ENCODE assay signal across 8 mouse cellular contexts in the genomic region with DNA sequence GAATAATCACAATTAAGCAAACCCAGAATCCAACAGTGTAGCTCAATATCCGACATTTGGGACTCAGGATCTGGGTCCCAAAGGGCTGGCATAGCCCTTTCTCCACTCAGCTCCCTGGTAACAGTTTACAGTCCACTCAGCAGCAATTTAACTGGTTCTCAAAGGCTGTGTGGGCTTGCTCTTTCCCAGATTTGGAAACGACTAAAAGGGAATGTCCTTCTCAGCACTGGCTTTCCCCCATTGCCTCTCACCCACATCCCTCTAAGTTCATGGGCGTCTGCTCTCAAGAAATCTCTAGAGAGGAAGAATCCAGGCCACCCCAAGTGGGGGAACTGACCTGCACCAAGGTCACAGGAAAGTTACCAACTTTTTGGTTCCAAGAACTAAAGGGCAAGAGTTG. TPM values are rescaled to one million over a fixed set of nuclear protein-coding genes. Genes with fewer than 3 reads are reported as not detected.
A peak's percentile ranks its signal among the peaks of the same experiment; 100 is the strongest.
DNase-seq lines count a peak whose midpoint lies in the region; ATAC-seq and TF ChIP-seq lines count a peak whose summit lies in the region.

No protein-coding gene starts in this region.

- intact Hi-C loops in gastrocnemius, adult 2 months (cut with DNase I) = no loop called here

- ATAC-seq in embryonic facial prominence, embryonic 15.5 days (ENCODE audit: insufficient number of reproducible peaks, low FRiP score, low TSS enrichment, low read depth) = no peak
- no peak for ATAC-seq in limb, embryonic 12.5 days (ENCODE audit: insufficient number of reproducible peaks, insufficient read depth, low FRiP score, low TSS enrichment, low read depth)
- no peak for ATAC-seq in monocyte, adult 5-6 weeks (replicated peaks; ENCODE audit: insufficient number of reproducible peaks, low FRiP score, low TSS enrichment, poor library complexity, severe bottlenecking)

- no peaks in the 10 kb centered on the region for H3K27me3 ChIP-seq in embryonic facial prominence, embryonic 15.5 days
- no peaks in the 10 kb centered on the region for H3K27me3 ChIP-seq in limb, embryonic 12.5 days
- no peaks in the 10 kb centered on the region for H3K27me3 ChIP-seq in small intestine, adult 2 months (ENCODE audit: control insufficient read depth, insufficient read depth, low read length)

- peak overlapping the region; percentile 85 for H3K4me2 ChIP-seq in embryonic facial prominence, embryonic 15.5 days (replicated peaks)
- peak overlapping the region; percentile 79 for H3K4me2 ChIP-seq in limb, embryonic 12.5 days

- peaks cover 20% of the 10 kb centered on the region for H3K4me1 ChIP-seq in embryonic facial prominence, embryonic 15.5 days
- peaks cover 22% of the 10 kb centered on the region for H3K4me1 ChIP-seq in limb, embryonic 12.5 days (replicated peaks)
- H3K4me1 ChIP-seq in small intestine, adult 2 months (ENCODE audit: control insufficient read depth, insufficient read depth, insufficient read length, low read length) = peaks cover 6% of the 10 kb centered on the region; the same call in 1 of the 2 replicates

- peak overlapping the region; percentile 86 for H3K4me3 ChIP-seq in gastrocnemius, adult 2 months
- H3K4me3 ChIP-seq in embryonic facial prominence, embryonic 15.5 days (replicated peaks) = peak overlapping the region; percentile 69
- H3K4me3 ChIP-seq in limb, embryonic 12.5 days (replicated peaks) = peak overlapping the region; percentile 84
- peak overlapping the region; percentile 84 for H3K4me3 ChIP-seq in small intestine, adult 2 months (ENCODE audit: low read depth, low read length)

- no peak for DNase-seq in gastrocnemius, adult 2 months
- DNase-seq in gastrocnemius, postnatal 25 days = no peak
- peak; percentile 58 for DNase-seq in 3T3-L1 (ENCODE audit: low read depth, low spot score)
- no peak for DNase-seq in cerebellum, adult 9-10 months

- WGBS in embryonic facial prominence, embryonic 15.5 days = 49% methylated on average over 3 of the region's 3 CpGs
- 50% methylated on average over 3 of the region's 3 CpGs for WGBS in limb, embryonic 12.5 days
- WGBS in small intestine, adult 2 months = 44% methylated on average over 3 of the region's 3 CpGs

- peaks cover 26% of the 10 kb centered on the region for H3K36me3 ChIP-seq in embryonic facial prominence, embryonic 15.5 days
- peaks cover 29% of the 10 kb centered on the region for H3K36me3 ChIP-seq in limb, embryonic 12.5 days
- H3K36me3 ChIP-seq in small intestine, adult 2 months (ENCODE audit: control insufficient read depth, insufficient read depth, low read length) = peaks cover 21% of the 10 kb centered on the region

- H3K9ac ChIP-seq in embryonic facial prominence, embryonic 15.5 days = peak overlapping the region; percentile 63; the same call in 1 of the 2 replicates
- peak overlapping the region; percentile 85 for H3K9ac ChIP-seq in limb, embryonic 12.5 days (replicated peaks)

- H3K9me3 ChIP-seq in embryonic facial prominence, embryonic 15.5 days (replicated peaks) = no peaks in the 10 kb centered on the region
- no peaks in the 10 kb centered on the region for H3K9me3 ChIP-seq in limb, embryonic 12.5 days

- peak overlapping the region; percentile 97 for H3K27ac ChIP-seq in gastrocnemius, adult 2 months
- H3K27ac ChIP-seq in embryonic facial prominence, embryonic 15.5 days (replicated peaks) = peak overlapping the region; percentile 78
- peak overlapping the region; percentile 87 for H3K27ac ChIP-seq in limb, embryonic 12.5 days
- H3K27ac ChIP-seq in small intestine, adult 2 months (ENCODE audit: insufficient read depth, low read depth, low read length) = peak overlapping the region; percentile 59

- no peak for TF ChIP-seq POLR2A in small intestine, adult 2 months (IDR thresholded peaks at IDR 0.05; ENCODE audit: low read depth, low read length)

- no peak for TF ChIP-seq CTCF in gastrocnemius, adult 2 months (IDR thresholded peaks at IDR 0.05)
- TF ChIP-seq CTCF in small intestine, adult 2 months (IDR thresholded peaks at IDR 0.05; ENCODE audit: extremely low read depth, insufficient read length, insufficient replicate concordance, low read depth, low read length) = no peak

RNA-seq across cellular contexts. Expression of a gene that starts 0.4 kb away (rescaled TPM):
- total RNA-seq in gastrocnemius, adult 2 months (2021) = 10 to 100 TPM; 30.0 to 32.7 TPM
- total RNA-seq in gastrocnemius, postnatal 25 days (2021) = 10 to 100 TPM; 22.8 to 23.4 TPM
- 10.9 and 12.1 TPM in 2 replicates for polyA plus RNA-seq in embryonic facial prominence, embryonic 15.5 days (2015; fragmentation: Nextera tagmentation; extraction: Ambion mirVana)
- polyA plus RNA-seq in limb, embryonic 12.5 days (2016; fragmentation: Nextera tagmentation; extraction: Ambion mirVana) = 10.9 and 11.0 TPM in 2 replicates
- 6.4 and 9.8 TPM in 2 replicates for polyA plus RNA-seq in small intestine, adult 2 months (2012; rRNA removed)
- total RNA-seq in monocyte, adult 5-6 weeks (2017) = 4.4 to 8.3 TPM (median 8.2 TPM) in 3 replicates

RNA-seq across cellular contexts. Expression of a gene that starts 0.5 kb away (rescaled TPM):
- 10 to 100 TPM; 13.1 to 16.1 TPM for total RNA-seq in gastrocnemius, adult 2 months (2021)
- 10 to 100 TPM; 12.5 to 13.0 TPM for total RNA-seq in gastrocnemius, postnatal 25 days (2021)
- 46.2 and 46.8 TPM in 2 replicates for polyA plus RNA-seq in embryonic facial prominence, embryonic 15.5 days (2015; fragmentation: Nextera tagmentation; extraction: Ambion mirVana)
- 58.1 and 62.3 TPM in 2 replicates for polyA plus RNA-seq in limb, embryonic 12.5 days (2016; fragmentation: Nextera tagmentation; extraction: Ambion mirVana)
- polyA plus RNA-seq in small intestine, adult 2 months (2012; rRNA removed) = 5.1 and 16.8 TPM in 2 replicates
- 10.3 to 60.8 TPM (median 52.7 TPM) in 3 replicates for total RNA-seq in monocyte, adult 5-6 weeks (2017)

RNA-seq across cellular contexts. Expression of a gene that starts 7.4 kb away (rescaled TPM):
- not detected for total RNA-seq in gastrocnemius, adult 2 months (2021)
- total RNA-seq in gastrocnemius, postnatal 25 days (2021) = not detected
- polyA plus RNA-seq in embryonic facial prominence, embryonic 15.5 days (2015; fragmentation: Nextera tagmentation; extraction: Ambion mirVana) = 0.28 and 0.39 TPM in 2 replicates
- 0.36 and 0.50 TPM in 2 replicates for polyA plus RNA-seq in limb, embryonic 12.5 days (2016; fragmentation: Nextera tagmentation; extraction: Ambion mirVana)
- not detected in 2 replicates for polyA plus RNA-seq in small intestine, adult 2 months (2012; rRNA removed)
- not detected in 3 replicates for total RNA-seq in monocyte, adult 5-6 weeks (2017)

RNA-seq across cellular contexts. Expression of a gene that starts 29.8 kb away (rescaled TPM):
- 10 to 100 TPM in 1 of 2 experiments, 1 to 10 TPM in 1; 7.9 to 21.0 TPM for total RNA-seq in gastrocnemius, adult 2 months (2021)
- 10 to 100 TPM; 17.5 to 23.0 TPM for total RNA-seq in gastrocnemius, postnatal 25 days (2021)
- 0.77 and 1.6 TPM in 2 replicates for polyA plus RNA-seq in embryonic facial prominence, embryonic 15.5 days (2015; fragmentation: Nextera tagmentation; extraction: Ambion mirVana)
- not detected in 2 replicates for polyA plus RNA-seq in limb, embryonic 12.5 days (2016; fragmentation: Nextera tagmentation; extraction: Ambion mirVana)
- 1.0 and 3.9 TPM in 2 replicates for polyA plus RNA-seq in small intestine, adult 2 months (2012; rRNA removed)
- not detected in 3 replicates for total RNA-seq in monocyte, adult 5-6 weeks (2017)

RNA-seq across cellular contexts. Expression of a gene that starts 33.5 kb away (rescaled TPM):
- 10 to 100 TPM; 19.0 to 21.4 TPM for total RNA-seq in gastrocnemius, adult 2 months (2021)
- 10 to 100 TPM; 24.7 to 29.6 TPM for total RNA-seq in gastrocnemius, postnatal 25 days (2021)
- polyA plus RNA-seq in embryonic facial prominence, embryonic 15.5 days (2015; fragmentation: Nextera tagmentation; extraction: Ambion mirVana) = 67.8 and 72.7 TPM in 2 replicates
- polyA plus RNA-seq in limb, embryonic 12.5 days (2016; fragmentation: Nextera tagmentation; extraction: Ambion mirVana) = 92.3 and 94.8 TPM in 2 replicates
- polyA plus RNA-seq in small intestine, adult 2 months (2012; rRNA removed) = 10.8 and 27.2 TPM in 2 replicates
- 2.7 to 6.5 TPM (median 4.1 TPM) in 3 replicates for total RNA-seq in monocyte, adult 5-6 weeks (2017)
